Mouse (Mus musculus): Measurements from ENCODE around the gene Rabepk.

DNA sequence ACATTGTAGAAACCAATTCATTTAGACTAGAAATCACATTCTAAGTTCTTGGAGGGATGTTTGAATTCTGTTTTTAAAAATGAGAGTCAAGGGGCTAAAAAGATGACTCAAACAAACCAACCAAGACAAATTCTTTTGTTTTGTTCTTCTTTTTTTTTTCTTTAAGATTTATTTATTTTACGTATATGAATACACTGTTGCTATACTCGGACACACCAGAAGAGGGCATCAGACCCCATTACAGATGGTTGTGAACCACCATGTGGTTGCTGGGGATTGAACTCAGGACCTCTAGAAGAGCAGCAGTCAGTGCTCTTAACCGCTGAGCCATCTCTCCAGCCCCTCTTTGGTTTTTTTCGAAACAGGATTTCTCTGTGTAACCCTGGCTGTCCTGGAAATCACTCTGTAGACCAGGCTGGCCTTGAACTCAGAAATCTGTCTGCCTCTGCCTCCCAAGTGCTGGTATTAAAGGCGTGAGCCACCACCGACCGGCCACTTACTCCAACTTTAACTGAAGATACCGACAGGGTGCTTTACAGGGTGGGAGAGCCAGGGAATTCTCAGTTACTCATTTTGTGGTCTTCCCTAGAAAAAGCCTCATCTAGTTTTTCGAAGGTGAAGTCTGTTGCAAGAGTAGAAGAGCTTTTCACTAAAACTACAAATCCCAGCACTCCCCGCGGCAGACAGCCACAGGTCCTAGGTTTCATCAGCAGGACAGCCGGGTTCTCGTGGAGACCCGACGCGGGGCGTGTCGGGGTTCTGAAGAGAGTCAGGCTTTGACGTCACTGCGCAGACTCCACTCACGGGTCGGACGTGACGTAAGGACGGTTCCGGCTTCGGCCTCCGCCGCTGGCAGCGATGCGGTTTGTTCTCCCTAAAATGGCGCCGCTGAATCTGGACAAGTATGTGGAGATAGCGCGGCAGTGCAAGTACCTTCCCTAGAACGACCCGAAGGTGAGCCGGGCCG is 2.1 kb upstream of the Rabepk start:
- peak; percentile 1 to 46 (median 38); a peak in 4 of 6 replicates for TF ChIP-seq CTCF (IDR thresholded peaks at IDR 0.05 in 2 of 3, conservative IDR thresholded peaks at IDR 0.05 in 1 of 3; ENCODE audit: control insufficient read depth in 1 of 3, insufficient read depth in 1 of 3, low read depth in 2 of 3, low read length in 3 of 3, poor library complexity in 1 of 3, severe bottlenecking in 1 of 3)
- peak; percentile 66; the same call in 1 of the 2 replicates for TF ChIP-seq ZNF384 (IDR thresholded peaks at IDR 0.05; ENCODE audit: low read depth, low read length)
- peak; percentile 73 for TF ChIP-seq ELF1 (IDR thresholded peaks at IDR 0.05; ENCODE audit: low read depth, low read length)
- peak; percentile 74; the same call in 1 of the 2 replicates for TF ChIP-seq POLR2AphosphoS2 (IDR thresholded peaks at IDR 0.05; ENCODE audit: low read length)
- no peak for TF ChIP-seq GABPA (IDR thresholded peaks at IDR 0.05; ENCODE audit: low read depth, low read length)
